Mouse (Mus musculus) stomach, postnatal 0 days (tissue): ENCODE results near the gene Fam122a. TPM values are rescaled to one million over a fixed set of nuclear protein-coding genes. Genes with fewer than 3 reads are reported as not detected.

Experiments used
- ATAC-seq: fragments of 200-750 bp; cut with Nextera tagmentation; 2 replicates; pipeline ENCODE4 v1.8.0; 2017; ENCODE audit not compliant: low FRiP score, low TSS enrichment
- DNase-seq: peaks from one replicate; pipeline ENCODE4 v3.0.0-alpha.2; 2016; ENCODE audit warnings: low spot score
- H3K27ac ChIP-seq: fragments of 300-500 bp; sonication (generic); replicated peaks from 2 replicates; pipeline ENCODE4 v1.5.1; 2014; ENCODE audit warnings: mild to moderate bottlenecking, control low read depth
- H3K27me3 ChIP-seq: fragments of 300-500 bp; sonication (generic); 2 replicates; pipeline ENCODE4 v1.6.1; 2014; ENCODE audit warnings: low read length; ENCODE audit not compliant: control insufficient read depth, insufficient read depth
- H3K36me3 ChIP-seq: fragments of 300-500 bp; sonication (generic); 2 replicates; pipeline ENCODE4 v1.6.1; 2014; ENCODE audit warnings: low read length, mixed read lengths; ENCODE audit not compliant: control insufficient read depth, insufficient read depth
- H3K4me1 ChIP-seq: fragments of 300-500 bp; sonication (generic); replicated peaks from 2 replicates; pipeline ENCODE4 v1.6.1; 2014; ENCODE audit warnings: antibody characterized with exemption; ENCODE audit not compliant: control insufficient read depth, insufficient read depth
- H3K4me2 ChIP-seq: fragments of 300-500 bp; sonication (generic); replicated peaks from 2 replicates; pipeline ENCODE4 v1.6.1; 2014; ENCODE audit warnings: low read depth, mild to moderate bottlenecking, control low read depth, moderate library complexity
- H3K4me3 ChIP-seq: fragments of 300-500 bp; sonication (generic); 2 replicates; pipeline ENCODE4 v1.5.1; 2014; ENCODE audit warnings: low read depth, low read length, control low read depth
- H3K9ac ChIP-seq: fragments of 300-500 bp; sonication (generic); 2 replicates; pipeline ENCODE4 v1.6.1; 2014; ENCODE audit warnings: mild to moderate bottlenecking, low read length, control low read depth, mixed read lengths
- H3K9me3 ChIP-seq: fragments of 300-500 bp; sonication (generic); 2 replicates; pipeline ENCODE4 v1.6.1; 2016; ENCODE audit warnings: low read length; ENCODE audit not compliant: control insufficient read depth
- CTCF ChIP-seq: IDR thresholded peaks from 2 replicates; pipeline ENCODE4 v1.5.1; 2016; ENCODE audit warnings: antibody characterized with exemption, low read depth, mild to moderate bottlenecking, moderate library complexity
- EP300 ChIP-seq: optimal IDR thresholded peaks from 2 replicates; pipeline ENCODE3; 2016; ENCODE audit warnings: antibody characterized with exemption
- WGBS: fragments of 180-500 bp; shearing (Covaris S2); extraction: QIAGEN DNeasy Blood & Tissue Kit; methylation state at CpG from one replicate; pipeline ENCODE4 v1.1.7; 2014; 5-methylcytosine and 5-hydroxymethylcytosine counted together
- polyA plus RNA-seq: library from polyadenylated mRNA; unstranded; fragments of >200 nt; fragmentation: Nextera tagmentation; extraction: Ambion mirVana; gene quantifications from 2 replicates; pipeline ENCODE4 v1.2.1, GENCODE M21; 2015

Fam122a gene
- polyA plus RNA-seq, 1 experiment from 2014 or later = 42.2 TPM

DNA sequence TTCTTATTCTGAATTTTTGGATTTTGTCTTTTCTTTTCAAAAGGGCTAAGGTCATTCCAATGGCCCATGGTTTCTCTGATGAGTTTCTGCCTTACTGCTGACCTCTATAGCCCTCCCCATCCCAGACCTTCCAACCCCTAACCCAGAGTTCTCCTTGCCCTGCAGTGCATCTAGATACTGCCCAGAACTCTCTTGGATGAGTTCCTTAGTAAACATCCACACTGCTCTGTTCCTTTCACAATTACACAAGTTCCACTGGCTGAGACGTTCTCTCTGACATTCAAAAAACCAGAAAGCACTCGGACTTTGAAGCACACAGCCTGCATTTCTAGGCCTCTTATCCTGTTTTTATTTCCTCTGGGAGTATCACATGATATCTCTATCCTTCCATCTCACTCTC, 3.8 kb upstream of the Fam122a start:
- H3K36me3 ChIP-seq = no peaks in the 10 kb centered on the region
- ATAC-seq (no peak), DNase-seq (no peak)
- no peak overlapping the region for H3K27ac ChIP-seq
- H3K4me3 ChIP-seq = no peak overlapping the region
- H3K4me2 ChIP-seq = no peak overlapping the region
- TF ChIP-seq CTCF (no peak), EP300 (no peak)
- no peaks in the 10 kb centered on the region for H3K4me1 ChIP-seq
- no peaks in the 10 kb centered on the region for H3K9me3 ChIP-seq
- H3K9ac ChIP-seq = no peak overlapping the region
- no peaks in the 10 kb centered on the region for H3K27me3 ChIP-seq
- WGBS = 57% methylated on average over 2 of the region's 2 CpGs

DNA sequence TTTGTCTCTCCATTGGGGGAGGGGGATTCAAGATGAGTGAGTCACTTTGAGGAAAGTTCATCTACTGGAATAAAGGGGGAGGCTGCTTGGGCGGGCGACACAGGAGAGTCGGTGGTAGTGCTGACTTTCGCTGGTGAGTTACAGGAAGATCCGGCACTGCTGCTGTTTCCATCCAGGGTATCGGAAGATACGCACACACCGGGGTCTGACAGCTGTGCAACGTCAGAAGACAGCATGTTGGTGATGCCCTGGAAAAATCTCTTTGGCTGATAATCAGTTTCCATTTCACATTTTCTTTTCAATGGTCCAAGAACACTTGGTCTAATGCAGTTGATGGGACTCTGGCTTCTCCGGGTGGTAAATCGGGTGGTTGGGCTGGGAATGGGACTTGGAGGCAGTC, 695 bp downstream of the Fam122a start:
- no peaks in the 10 kb centered on the region for H3K9me3 ChIP-seq
- TF ChIP-seq EP300 = no peak
- no peak for TF ChIP-seq CTCF
- H3K27me3 ChIP-seq = no peaks in the 10 kb centered on the region
- H3K36me3 ChIP-seq = no peaks in the 10 kb centered on the region
- peak overlapping the region; percentile 95 for H3K27ac ChIP-seq
- WGBS = 2% methylated on average over 11 of the region's 11 CpGs
- H3K9ac ChIP-seq = peak overlapping the region; percentile 83
- peak overlapping the region; percentile 83 for H3K4me2 ChIP-seq
- no peak for ATAC-seq
- H3K4me1 ChIP-seq = no peaks in the 10 kb centered on the region
- no peak for DNase-seq
- peak overlapping the region; percentile 80 for H3K4me3 ChIP-seq

DNA sequence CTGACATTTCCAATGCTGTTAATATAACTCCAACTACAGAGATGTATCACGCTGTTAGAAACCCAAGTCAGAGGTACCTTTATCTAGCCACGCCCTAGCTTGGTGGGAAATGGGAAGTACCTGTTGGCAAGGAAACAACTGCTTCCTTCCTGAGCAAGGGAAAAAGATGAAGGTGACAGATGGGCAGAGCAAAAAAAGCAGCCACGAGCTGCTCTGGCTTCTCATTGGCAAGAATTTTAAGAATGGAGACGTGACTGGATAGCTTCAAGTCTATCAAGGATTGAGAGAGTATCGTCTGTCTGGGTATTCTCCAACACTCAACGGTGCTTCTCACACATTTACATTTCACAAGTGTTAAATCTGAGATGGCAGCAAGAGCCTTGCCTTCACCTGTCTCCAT, 1.9 kb downstream of the Fam122a start:
- no peak overlapping the region for H3K9ac ChIP-seq
- TF ChIP-seq EP300 (no peak), CTCF (no peak)
- no peak overlapping the region for H3K27ac ChIP-seq
- H3K27me3 ChIP-seq = no peaks in the 10 kb centered on the region
- no peaks in the 10 kb centered on the region for H3K36me3 ChIP-seq
- ATAC-seq = no peak
- H3K4me3 ChIP-seq = no peak overlapping the region
- no peak overlapping the region for H3K4me2 ChIP-seq
- H3K9me3 ChIP-seq = no peaks in the 10 kb centered on the region
- H3K4me1 ChIP-seq = no peaks in the 10 kb centered on the region
- 73% methylated on average over 6 of the region's 6 CpGs for whole genome bisulfite sequencing
- no peak for DNase-seq

DNA sequence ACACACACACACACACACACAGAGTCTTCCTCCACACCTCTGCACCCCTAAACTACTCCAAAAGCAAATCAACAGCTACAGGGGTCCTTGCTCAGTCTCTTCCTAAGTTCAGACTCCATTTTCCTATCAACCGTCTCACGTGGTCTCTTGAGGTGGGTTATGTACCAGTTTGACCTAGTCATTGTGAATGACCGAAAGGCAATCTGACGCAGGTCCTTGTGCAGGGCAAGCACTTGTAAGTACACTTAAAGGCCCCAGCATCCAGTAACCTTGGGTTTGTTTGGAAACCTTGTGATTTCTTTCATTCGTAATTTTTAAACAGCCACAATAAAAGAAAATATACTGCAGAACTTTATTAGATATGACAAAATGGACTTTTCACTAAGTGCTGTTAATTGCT, 4.6 kb downstream of the Fam122a start:
- Histone ChIP-seq H3K27ac (no peak overlapping the region), H3K4me3 (no peak overlapping the region), H3K36me3 (no peaks in the 10 kb centered on the region), H3K4me2 (no peak overlapping the region), H3K9me3 (no peaks in the 10 kb centered on the region), H3K4me1 (no peaks in the 10 kb centered on the region), H3K9ac (no peak overlapping the region), H3K27me3 (no peaks in the 10 kb centered on the region)
- TF ChIP-seq CTCF (no peak), EP300 (no peak)
- DNase-seq = no peak
- ATAC-seq = no peak
- 91% methylated on average over 5 of the region's 5 CpGs for WGBS

DNA sequence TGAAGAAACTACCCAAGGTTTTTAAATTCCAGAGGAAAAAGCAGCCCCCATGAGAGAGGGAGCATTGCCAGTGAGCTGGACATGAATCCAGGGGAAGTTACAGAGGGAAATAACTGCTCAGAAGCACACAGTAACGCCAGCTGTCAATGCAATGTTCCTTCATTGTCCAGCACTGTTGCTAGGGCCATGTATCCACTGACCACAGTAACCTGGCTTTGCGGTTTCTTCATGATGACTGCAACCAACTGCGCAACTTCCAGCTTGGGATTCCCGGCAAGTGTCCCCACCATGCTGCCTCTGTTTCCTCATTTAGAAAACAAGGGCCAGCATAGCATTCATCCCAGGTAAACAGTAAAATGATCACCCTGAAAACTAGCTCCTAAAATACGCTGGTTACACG, 5.6 kb downstream of the Fam122a start:
- ATAC-seq (no peak), DNase-seq (no peak)
- H3K36me3 ChIP-seq = no peaks in the 10 kb centered on the region
- WGBS = 88% methylated on average over 6 of the region's 6 CpGs
- no peak overlapping the region for H3K27ac ChIP-seq
- H3K9ac ChIP-seq = no peak overlapping the region
- H3K27me3 ChIP-seq = no peaks in the 10 kb centered on the region
- H3K4me1 ChIP-seq = no peaks in the 10 kb centered on the region
- no peak overlapping the region for H3K4me2 ChIP-seq
- H3K4me3 ChIP-seq = no peak overlapping the region
- no peaks in the 10 kb centered on the region for H3K9me3 ChIP-seq
- TF ChIP-seq CTCF (no peak), EP300 (no peak)

DNA sequence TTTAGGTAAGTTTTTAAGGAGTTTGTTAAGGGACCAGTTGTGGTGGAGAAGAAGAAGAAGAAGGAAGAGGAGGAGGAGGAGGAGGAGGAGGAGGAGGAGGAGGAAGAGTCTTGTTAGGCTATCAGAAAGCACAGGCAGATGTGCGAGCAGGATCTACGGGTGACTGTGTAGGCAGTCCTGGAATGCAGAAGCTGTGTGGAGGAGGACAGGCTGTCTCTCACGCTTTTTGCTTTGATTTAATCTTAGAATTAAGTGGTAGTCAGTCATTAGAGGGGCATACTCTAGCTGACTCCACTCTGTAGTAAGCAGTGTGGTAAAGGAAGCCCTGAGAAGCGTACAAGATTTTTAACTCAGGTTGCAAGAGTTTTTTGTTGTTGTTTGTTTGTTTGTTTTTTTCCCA, 7.9 kb downstream of the Fam122a start:
- Histone ChIP-seq H3K36me3 (no peaks in the 10 kb centered on the region), H3K9ac (no peak overlapping the region), H3K9me3 (no peaks in the 10 kb centered on the region), H3K4me1 (no peaks in the 10 kb centered on the region), H3K27ac (no peak overlapping the region), H3K27me3 (no peaks in the 10 kb centered on the region), H3K4me3 (no peak overlapping the region), H3K4me2 (no peak overlapping the region)
- 73% methylated on average over 4 of the region's 4 CpGs for WGBS
- ATAC-seq = no peak
- TF ChIP-seq EP300 (no peak), CTCF (no peak)
- DNase-seq = no peak

DNA sequence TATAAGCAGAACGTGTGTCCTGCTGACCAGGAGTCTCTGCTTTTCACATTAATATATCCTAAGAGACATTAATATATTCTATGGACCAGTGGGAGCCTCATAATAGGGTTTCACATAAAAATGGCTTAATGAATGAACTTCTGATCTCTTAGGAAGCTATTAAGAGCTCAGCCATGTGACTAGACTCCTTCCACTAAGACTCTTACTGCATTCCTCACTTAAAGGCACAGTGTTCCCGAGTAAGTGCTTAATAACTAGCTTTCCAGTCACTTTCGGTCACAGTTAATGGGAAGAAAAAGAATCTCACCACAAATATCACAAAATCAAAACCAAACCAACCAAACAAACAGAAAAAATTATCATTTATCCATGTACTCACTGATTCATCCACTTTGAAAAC, 8.5 kb downstream of the Fam122a start:
- Histone ChIP-seq H3K9ac (no peak overlapping the region), H3K36me3 (no peaks in the 10 kb centered on the region), H3K9me3 (no peaks in the 10 kb centered on the region), H3K27ac (no peak overlapping the region), H3K4me3 (no peak overlapping the region), H3K4me2 (no peak overlapping the region), H3K4me1 (no peaks in the 10 kb centered on the region), H3K27me3 (no peaks in the 10 kb centered on the region)
- TF ChIP-seq EP300 = no peak
- TF ChIP-seq CTCF = no peak
- WGBS = 63% methylated on average over 3 of the region's 3 CpGs
- DNase-seq = no peak
- ATAC-seq = no peak
